12 mouse cellular contexts compared by ENCODE assay signal in genomic region chr12:76290271-76290670, GRCm38 (mm10). TPM values are rescaled to one million over a fixed set of nuclear protein-coding genes. Genes with fewer than 3 reads are reported as not detected.
DNase-seq lines count a peak whose midpoint lies in the region; ATAC-seq and TF ChIP-seq lines count a peak whose summit lies in the region.
"Had no signal": no experiment of that assay in that cellular context is flagged by ENCODE, and none has a peak within 500 bp of the region (broad histone marks: within the 10 kb centered on the region; RNA-seq: fewer than 3 reads in every experiment).

No protein-coding gene starts in this region.

- DNase-seq in kidney, postnatal 0 days (ENCODE audit: low spot score) = no peak
- DNase-seq in kidney, postnatal 10 days = no peak
- DNase-seq in thymus, adult 2 months = peak; percentile 18
- no peak for DNase-seq in thymus, adult 18-20 months
- no peak for DNase-seq in brain, embryonic 14.5 days (ENCODE audit: low read depth)
- DNase-seq in adrenal gland, postnatal 25 days = no peak
- DNase-seq in heart, postnatal 14 days = no peak
- DNase-seq: gastrocnemius, postnatal 10 days; heart, postnatal 36 days; lung, postnatal 14 days had no signal

- no peak overlapping the region for H3K27ac ChIP-seq in kidney, postnatal 0 days
- H3K27ac ChIP-seq in thymus, adult 2 months (ENCODE audit: control insufficient read depth, insufficient read depth, low read length) = no peak overlapping the region
- H3K27ac ChIP-seq: neural tube, embryonic 13.5 days had no signal

- intact Hi-C loops in heart, postnatal 14 days (cut with DNase I) = no loop called here

- H3K4me2 ChIP-seq in kidney, postnatal 0 days (ENCODE audit: low read length) = no peak overlapping the region
- H3K4me2 ChIP-seq: neural tube, embryonic 13.5 days had no signal

- no peaks in the 10 kb centered on the region for H3K4me1 ChIP-seq in kidney, postnatal 0 days (replicated peaks; ENCODE audit: insufficient read depth, low read length)
- no peaks in the 10 kb centered on the region for H3K4me1 ChIP-seq in thymus, adult 2 months (replicated peaks; ENCODE audit: control insufficient read depth, insufficient read depth, low read length)

- ATAC-seq in kidney, postnatal 0 days (replicated peaks; ENCODE audit: low FRiP score, low read depth) = no peak

- WGBS in kidney, postnatal 0 days = 100% methylated on average over 2 of the region's 2 CpGs
- 96% methylated on average over 2 of the region's 2 CpGs for WGBS in thymus, adult 2 months

- H3K27me3 ChIP-seq in kidney, postnatal 0 days (ENCODE audit: insufficient read depth, low read length) = no peaks in the 10 kb centered on the region
- no peaks in the 10 kb centered on the region for H3K27me3 ChIP-seq in thymus, adult 2 months (ENCODE audit: control insufficient read depth, insufficient read depth, low read length)
- H3K27me3 ChIP-seq: neural tube, embryonic 13.5 days had no signal

- H3K9me3 ChIP-seq in kidney, postnatal 0 days (replicated peaks; ENCODE audit: low read length) = no peaks in the 10 kb centered on the region
- H3K9me3 ChIP-seq: neural tube, embryonic 13.5 days had no signal

- no peak for TF ChIP-seq POLR2A in thymus, adult 2 months (IDR thresholded peaks at IDR 0.05; ENCODE audit: control insufficient read depth, extremely low read depth, insufficient read depth, low read length, poor library complexity)
- no peak for TF ChIP-seq POLR2A in brain, embryonic 14.5 days (IDR thresholded peaks at IDR 0.05; ENCODE audit: borderline replicate concordance, extremely low read depth, insufficient read depth, insufficient read length, poor library complexity, severe bottlenecking)

- no peak overlapping the region for H3K9ac ChIP-seq in kidney, postnatal 0 days (ENCODE audit: low read depth, low read length)
- H3K9ac ChIP-seq: neural tube, embryonic 13.5 days had no signal

- peak; percentile 50 for TF ChIP-seq CTCF in kidney, postnatal 0 days (IDR thresholded peaks at IDR 0.05; ENCODE audit: low read depth)
- TF ChIP-seq CTCF in thymus, adult 2 months (IDR thresholded peaks at IDR 0.05; ENCODE audit: borderline replicate concordance, control insufficient read depth, extremely low read depth, insufficient read depth, low read length, poor library complexity) = no peak
- TF ChIP-seq CTCF in brain, embryonic 14.5 days (IDR thresholded peaks at IDR 0.05; ENCODE audit: borderline replicate concordance, extremely low read depth, insufficient read depth, insufficient read length) = peak; percentile 27; the same call in 1 of the 2 replicates

- peaks cover 54% of the 10 kb centered on the region for H3K36me3 ChIP-seq in kidney, postnatal 0 days (ENCODE audit: insufficient read depth, low read length)
- H3K36me3 ChIP-seq in thymus, adult 2 months (ENCODE audit: control insufficient read depth, insufficient read depth, low read length) = 0 out of 2 replicates have a peak, but pooled peaks cover 3% of the 10 kb centered on the region

- H3K4me3 ChIP-seq in kidney, postnatal 0 days (replicated peaks; ENCODE audit: low read depth, low read length) = no peak overlapping the region
- no peak overlapping the region for H3K4me3 ChIP-seq in thymus, adult 2 months (ENCODE audit: control insufficient read depth, insufficient read depth, low read length)
- H3K4me3 ChIP-seq: neural tube, embryonic 13.5 days had no signal

RNA-seq across cellular contexts. Expression of gene Akap5, which starts 34.4 kb away (rescaled TPM):
- 0.43 and 0.54 TPM in 2 replicates for polyA plus RNA-seq in kidney, postnatal 0 days (2015; fragmentation: Nextera tagmentation; extraction: Ambion mirVana)
- 0.08 and 0.16 TPM in 2 replicates for polyA plus RNA-seq in thymus, adult 2 months (2012; rRNA removed)
- polyA plus RNA-seq in brain, embryonic 14.5 days (2012; rRNA removed) = 4.2 and 8.5 TPM in 2 replicates
- total RNA-seq in adrenal gland, postnatal 25 days (2021) = 0.81 and 1.1 TPM in 2 replicates
- 1 to 10 TPM; 2.2 to 3.5 TPM for total RNA-seq in heart, postnatal 14 days (2021)

RNA-seq across cellular contexts. Expression of gene Mthfd1, which starts 35.2 kb away (rescaled TPM):
- polyA plus RNA-seq in kidney, postnatal 0 days (2015; fragmentation: Nextera tagmentation; extraction: Ambion mirVana) = 94.0 and 106 TPM in 2 replicates
- 20.9 and 28.6 TPM in 2 replicates for polyA plus RNA-seq in thymus, adult 2 months (2012; rRNA removed)
- 27.9 and 30.9 TPM in 2 replicates for polyA plus RNA-seq in brain, embryonic 14.5 days (2012; rRNA removed)
- total RNA-seq in adrenal gland, postnatal 25 days (2021) = 54.7 and 64.6 TPM in 2 replicates
- 10 to 100 TPM; 29.4 to 29.7 TPM for total RNA-seq in heart, postnatal 14 days (2021)

RNA-seq across cellular contexts. Expression of gene Tex21, which starts 43.7 kb away (rescaled TPM):
- 0.08 and 0.19 TPM in 2 replicates for polyA plus RNA-seq in kidney, postnatal 0 days (2015; fragmentation: Nextera tagmentation; extraction: Ambion mirVana)
- not detected in 2 replicates for polyA plus RNA-seq in thymus, adult 2 months (2012; rRNA removed)
- polyA plus RNA-seq in brain, embryonic 14.5 days (2012; rRNA removed) = 0.04 TPM in 1 of 2 replicates, not detected in the other
- total RNA-seq in adrenal gland, postnatal 25 days (2021) = not detected in 2 replicates
- total RNA-seq in heart, postnatal 14 days (2021) = not detected
- total RNA-seq: gastrocnemius, postnatal 10 days; heart, postnatal 36 days; left cerebral cortex, postnatal 10 days had no signal
- polyA plus RNA-seq: neural tube, embryonic 13.5 days had no signal
